ENCODE assay signal across 13 mouse cellular contexts in the genomic region with DNA sequence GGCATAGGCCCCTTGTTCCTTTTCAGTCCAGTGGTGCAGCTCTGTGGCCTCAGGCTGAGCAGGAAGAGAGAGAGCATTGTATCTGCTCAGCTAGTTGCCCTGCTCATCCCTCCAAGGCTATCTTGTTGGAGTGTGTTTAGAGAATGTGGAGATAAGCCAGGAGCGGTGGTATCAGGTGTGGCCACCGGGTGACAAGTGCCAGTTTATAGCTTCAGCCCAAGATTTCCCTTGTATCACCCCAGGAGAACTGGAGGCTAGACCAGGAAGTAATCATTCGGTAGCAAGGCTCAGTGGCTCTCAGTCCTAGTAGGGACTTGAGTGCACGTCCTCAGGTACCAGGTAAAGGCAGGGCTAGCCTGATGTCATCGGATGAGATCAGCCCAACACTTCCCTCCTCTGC. TPM values are rescaled to one million over a fixed set of nuclear protein-coding genes. Genes with fewer than 3 reads are reported as not detected.
DNase-seq lines count a peak whose midpoint lies in the region; ATAC-seq and TF ChIP-seq lines count a peak whose summit lies in the region.
"Had no signal": no experiment of that assay in that cellular context is flagged by ENCODE, and none has a peak within 500 bp of the region (broad histone marks: within the 10 kb centered on the region; RNA-seq: fewer than 3 reads in every experiment).

No protein-coding gene starts in this region.

- H3K9ac ChIP-seq in heart, embryonic 13.5 days: 0 out of 2 replicates have a peak overlapping the region, but pooled peaks have one; percentile 6
- no peak overlapping the region for H3K9ac ChIP-seq in intestine, postnatal 0 days (ENCODE audit: low read depth, low read length)
- H3K9ac ChIP-seq: midbrain, embryonic 15.5 days had no signal

- TF ChIP-seq CTCF in intestine, postnatal 0 days (IDR thresholded peaks at IDR 0.05; ENCODE audit: low read depth): no peak

- no peak for DNase-seq in heart, embryonic 10.5 days (ENCODE audit: low spot score)
- DNase-seq in MEL-GATA-1-ER (ENCODE audit: extremely low read depth, low read depth): peak; percentile 71
- no peak for DNase-seq in adrenal gland, adult 8-10 months
- DNase-seq in layer of hippocampus, adult 18-20 months (ENCODE audit: low spot score in 2 of 2): no peak
- DNase-seq: embryo, embryonic 11 days; heart, adult 11 months; kidney, adult 18-20 months; lung, postnatal 36 days had no signal

- H3K36me3 ChIP-seq in heart, embryonic 13.5 days: peaks cover 50% of the 10 kb centered on the region
- H3K36me3 ChIP-seq in heart, embryonic 10.5 days: peaks cover 25% of the 10 kb centered on the region; the same call in 1 of the 2 replicates
- peaks cover 9% of the 10 kb centered on the region; the same call in 1 of the 2 replicates for H3K36me3 ChIP-seq in intestine, postnatal 0 days (ENCODE audit: control insufficient read depth, insufficient read depth)
- H3K36me3 ChIP-seq: midbrain, embryonic 15.5 days had no signal

- no peaks in the 10 kb centered on the region for H3K27me3 ChIP-seq in heart, embryonic 13.5 days (replicated peaks)
- no peaks in the 10 kb centered on the region for H3K27me3 ChIP-seq in heart, embryonic 10.5 days (ENCODE audit: insufficient read depth, poor library complexity, severe bottlenecking)
- H3K27me3 ChIP-seq in intestine, postnatal 0 days (replicated peaks; ENCODE audit: control insufficient read depth, insufficient read depth, low read length): no peaks in the 10 kb centered on the region
- H3K27me3 ChIP-seq: midbrain, embryonic 15.5 days had no signal

- H3K4me3 ChIP-seq in heart, embryonic 13.5 days: no peak overlapping the region
- no peak overlapping the region for H3K4me3 ChIP-seq in heart, embryonic 10.5 days
- no peak overlapping the region for H3K4me3 ChIP-seq in intestine, postnatal 0 days (ENCODE audit: low read depth, low read length)
- H3K4me3 ChIP-seq: midbrain, embryonic 15.5 days had no signal

- ATAC-seq in heart, embryonic 13.5 days (ENCODE audit: extremely low read depth, insufficient number of reproducible peaks, low FRiP score, low TSS enrichment): 0 out of 2 replicates have a peak, but pooled peaks have one; percentile 9
- peak; percentile 41; the same call in 1 of the 2 replicates for ATAC-seq in intestine, postnatal 0 days
- peak; percentile 88 for ATAC-seq in megakaryocyte-erythroid progenitor cell, adult 5-6 weeks (replicated peaks; ENCODE audit: low FRiP score, low TSS enrichment, poor library complexity, severe bottlenecking)
- ATAC-seq in monocyte, adult 5-6 weeks (replicated peaks; ENCODE audit: insufficient number of reproducible peaks, low FRiP score, low TSS enrichment, poor library complexity, severe bottlenecking): no peak
- ATAC-seq: midbrain, embryonic 15.5 days had no signal

- no peaks in the 10 kb centered on the region for H3K9me3 ChIP-seq in heart, embryonic 13.5 days
- H3K9me3 ChIP-seq in heart, embryonic 10.5 days: no peaks in the 10 kb centered on the region
- no peaks in the 10 kb centered on the region for H3K9me3 ChIP-seq in intestine, postnatal 0 days (ENCODE audit: control insufficient read depth)
- H3K9me3 ChIP-seq: midbrain, embryonic 15.5 days had no signal

- no peak overlapping the region for H3K27ac ChIP-seq in heart, embryonic 13.5 days (replicated peaks)
- no peak overlapping the region; the same call in 1 of the 2 replicates for H3K27ac ChIP-seq in heart, embryonic 10.5 days
- no peak overlapping the region for H3K27ac ChIP-seq in intestine, postnatal 0 days (ENCODE audit: low read depth, low read length)
- H3K27ac ChIP-seq: midbrain, embryonic 15.5 days had no signal

- H3K4me1 ChIP-seq in heart, embryonic 13.5 days: peaks cover 27% of the 10 kb centered on the region; the same call in 1 of the 2 replicates
- H3K4me1 ChIP-seq in heart, embryonic 10.5 days: peaks cover 26% of the 10 kb centered on the region
- no peaks in the 10 kb centered on the region for H3K4me1 ChIP-seq in intestine, postnatal 0 days (replicated peaks; ENCODE audit: control insufficient read depth, insufficient read depth, low read length)
- H3K4me1 ChIP-seq: midbrain, embryonic 15.5 days had no signal

- H3K4me2 ChIP-seq in heart, embryonic 13.5 days: peak overlapping the region; percentile 11; the same call in 1 of the 2 replicates
- no peak overlapping the region for H3K4me2 ChIP-seq in intestine, postnatal 0 days (replicated peaks; ENCODE audit: low read depth)
- H3K4me2 ChIP-seq: midbrain, embryonic 15.5 days had no signal

- 50% methylated on average over 5 of the region's 5 CpGs for WGBS in heart, embryonic 13.5 days
- 39% methylated on average over 5 of the region's 5 CpGs for WGBS in heart, embryonic 10.5 days
- WGBS in intestine, postnatal 0 days: 43% methylated on average over 5 of the region's 5 CpGs

RNA-seq across cellular contexts. Expression of gene Max, which starts 52.8 kb away (rescaled TPM):
- polyA plus RNA-seq in heart, embryonic 13.5 days (2015; fragmentation: Nextera tagmentation; extraction: Ambion mirVana): 6.5 and 7.4 TPM in 2 replicates
- polyA plus RNA-seq in heart, embryonic 10.5 days (2016; fragmentation: Nextera tagmentation; extraction: Ambion mirVana): 10.7 and 12.9 TPM in 2 replicates
- polyA plus RNA-seq in intestine, postnatal 0 days (2015; fragmentation: Nextera tagmentation; extraction: Ambion mirVana): 24.7 and 27.7 TPM in 2 replicates
- total RNA-seq in megakaryocyte-erythroid progenitor cell, adult 5-6 weeks (2014; fragmentation: Nextera tagmentation): 108 and 111 TPM in 2 replicates
- total RNA-seq in megakaryocyte-erythroid progenitor cell, adult 5-6 weeks (2017): 91.3 and 139 TPM in 2 replicates
- total RNA-seq in adrenal gland, adult 8-10 months (2022): 10 to 100 TPM; 61.4 to 74.7 (median 70.7) TPM
- 124 to 167 TPM (median 145 TPM) in 3 replicates for total RNA-seq in monocyte, adult 5-6 weeks (2017)
- 10 to 100 TPM; 75.3 to 76.5 TPM for total RNA-seq in layer of hippocampus, adult 18-20 months (2021)
